ENCODE assay signal across 13 mouse cellular contexts in genomic region chr11:59364417-59364816, GRCm38 (mm10). TPM values are rescaled to one million over a fixed set of nuclear protein-coding genes. Genes with fewer than 3 reads are reported as not detected.
DNase-seq lines count a peak whose midpoint lies in the region; ATAC-seq lines count a peak whose summit lies in the region.
"Had no signal": no experiment of that assay in that cellular context is flagged by ENCODE, and none has a peak within 500 bp of the region (broad histone marks: within the 10 kb centered on the region; RNA-seq: fewer than 3 reads in every experiment).

No protein-coding gene starts in this region.

- DNase-seq in heart, postnatal 4 days = peak; percentile 46
- no peak for DNase-seq in heart, postnatal 14 days
- DNase-seq in midbrain, embryonic 10.5 days (ENCODE audit: low spot score) = no peak
- no peak for DNase-seq in midbrain, embryonic 11.5 days (ENCODE audit: low spot score, missing footprints)
- DNase-seq in lung, postnatal 14 days = peak; percentile 34
- no peak for DNase-seq in cerebellum, adult 11 months
- no peak for DNase-seq in midbrain, embryonic 14.5 days
- DNase-seq: adrenal gland, adult 2 months; layer of hippocampus, adult 9-11 months had no signal

- WGBS in midbrain, embryonic 10.5 days = 77% methylated on average over 3 of the region's 3 CpGs
- 60% methylated on average over 3 of the region's 3 CpGs for WGBS in midbrain, embryonic 11.5 days
- 30% methylated on average over 3 of the region's 3 CpGs for WGBS in intestine, embryonic 15.5 days
- WGBS in midbrain, embryonic 14.5 days = 70% methylated on average over 3 of the region's 3 CpGs

- no peaks in the 10 kb centered on the region for H3K36me3 ChIP-seq in midbrain, embryonic 10.5 days
- no peaks in the 10 kb centered on the region for H3K36me3 ChIP-seq in midbrain, embryonic 11.5 days (ENCODE audit: control insufficient read depth, insufficient read depth, low read length)
- H3K36me3 ChIP-seq in intestine, embryonic 15.5 days = no peaks in the 10 kb centered on the region
- H3K36me3 ChIP-seq in midbrain, embryonic 14.5 days (ENCODE audit: control insufficient read depth, insufficient read depth, low read length) = no peaks in the 10 kb centered on the region
- H3K36me3 ChIP-seq: G1E had no signal

- no peaks in the 10 kb centered on the region for H3K9me3 ChIP-seq in midbrain, embryonic 10.5 days (replicated peaks)
- no peaks in the 10 kb centered on the region for H3K9me3 ChIP-seq in midbrain, embryonic 11.5 days (ENCODE audit: control insufficient read depth, low read length)
- H3K9me3 ChIP-seq in intestine, embryonic 15.5 days = no peaks in the 10 kb centered on the region
- no peaks in the 10 kb centered on the region for H3K9me3 ChIP-seq in midbrain, embryonic 14.5 days (ENCODE audit: control insufficient read depth, low read length)
- H3K9me3 ChIP-seq: G1E had no signal

- intact Hi-C loops in heart, postnatal 14 days (cut with DNase I) = no loop called here

- peak overlapping the region; percentile 55 for H3K27ac ChIP-seq in midbrain, embryonic 10.5 days (replicated peaks)
- no peak overlapping the region for H3K27ac ChIP-seq in midbrain, embryonic 11.5 days (ENCODE audit: low read depth, low read length)
- H3K27ac ChIP-seq in intestine, embryonic 15.5 days = peak overlapping the region; percentile 74
- no peak overlapping the region for H3K27ac ChIP-seq in midbrain, embryonic 14.5 days (replicated peaks; ENCODE audit: low read depth, low read length)
- H3K27ac ChIP-seq: liver, embryonic 14.5 days had no signal

- no peak overlapping the region for H3K9ac ChIP-seq in midbrain, embryonic 11.5 days (ENCODE audit: low read length)
- no peak overlapping the region for H3K9ac ChIP-seq in intestine, embryonic 15.5 days
- no peak overlapping the region for H3K9ac ChIP-seq in midbrain, embryonic 14.5 days (replicated peaks; ENCODE audit: low read length)
- H3K9ac ChIP-seq: liver, embryonic 14.5 days had no signal

- H3K4me3 ChIP-seq in midbrain, embryonic 10.5 days = no peak overlapping the region
- no peak overlapping the region for H3K4me3 ChIP-seq in midbrain, embryonic 11.5 days (ENCODE audit: low read depth, low read length)
- H3K4me3 ChIP-seq in intestine, embryonic 15.5 days (replicated peaks) = no peak overlapping the region
- no peak overlapping the region for H3K4me3 ChIP-seq in midbrain, embryonic 14.5 days (replicated peaks; ENCODE audit: low read depth, low read length)

- no peak for ATAC-seq in midbrain, embryonic 11.5 days (ENCODE audit: low FRiP score)
- ATAC-seq in intestine, embryonic 15.5 days = peak; percentile 74
- no peak for ATAC-seq in midbrain, embryonic 14.5 days (ENCODE audit: low FRiP score, low TSS enrichment)

- H3K27me3 ChIP-seq in midbrain, embryonic 10.5 days (ENCODE audit: low read depth, poor library complexity, severe bottlenecking) = no peaks in the 10 kb centered on the region
- H3K27me3 ChIP-seq in midbrain, embryonic 11.5 days (ENCODE audit: control insufficient read depth, insufficient read depth, low read length) = no peaks in the 10 kb centered on the region
- no peaks in the 10 kb centered on the region for H3K27me3 ChIP-seq in intestine, embryonic 15.5 days (replicated peaks)
- no peaks in the 10 kb centered on the region for H3K27me3 ChIP-seq in midbrain, embryonic 14.5 days (ENCODE audit: control insufficient read depth, insufficient read depth, low read length)

- H3K4me1 ChIP-seq in midbrain, embryonic 10.5 days = peaks cover 7% of the 10 kb centered on the region; the same call in 1 of the 2 replicates
- no peaks in the 10 kb centered on the region for H3K4me1 ChIP-seq in midbrain, embryonic 11.5 days (ENCODE audit: control insufficient read depth, insufficient read depth, low read length)
- peaks cover 10% of the 10 kb centered on the region for H3K4me1 ChIP-seq in intestine, embryonic 15.5 days (replicated peaks)
- H3K4me1 ChIP-seq in midbrain, embryonic 14.5 days (ENCODE audit: control insufficient read depth, insufficient read depth, low read length) = no peaks in the 10 kb centered on the region

- no peak overlapping the region for H3K4me2 ChIP-seq in midbrain, embryonic 11.5 days
- no peak overlapping the region for H3K4me2 ChIP-seq in intestine, embryonic 15.5 days (replicated peaks)
- no peak overlapping the region for H3K4me2 ChIP-seq in midbrain, embryonic 14.5 days (ENCODE audit: low read length)

RNA-seq across cellular contexts. Expression of gene Prss38, which starts 11.0 kb away (rescaled TPM):
- total RNA-seq in heart, postnatal 4 days (2021) = not detected
- not detected for total RNA-seq in heart, postnatal 14 days (2021)
- not detected in 2 replicates for polyA plus RNA-seq in midbrain, embryonic 10.5 days (2016; fragmentation: Nextera tagmentation; extraction: Ambion mirVana)
- polyA plus RNA-seq in midbrain, embryonic 11.5 days (2014; fragmentation: Nextera tagmentation; extraction: Ambion mirVana) = not detected in 2 replicates
- polyA plus RNA-seq in intestine, embryonic 15.5 days (2015; fragmentation: Nextera tagmentation; extraction: Ambion mirVana) = not detected in 2 replicates
- 0.17 TPM in 1 of 2 replicates, not detected in the other for polyA plus RNA-seq in midbrain, embryonic 14.5 days (2014; fragmentation: Nextera tagmentation; extraction: Ambion mirVana)
- total RNA-seq: adrenal gland, adult 2 months; gastrocnemius, postnatal 4 days had no signal
- polyA plus RNA-seq: adrenal gland, adult 2 months; G1E; liver, embryonic 14.5 days had no signal

RNA-seq across cellular contexts. Expression of gene Wnt9a, which starts 57.7 kb away (rescaled TPM):
- 1 to 10 TPM; 5.6 to 5.7 TPM for total RNA-seq in heart, postnatal 4 days (2021)
- 1 to 10 TPM; 4.9 to 5.6 TPM for total RNA-seq in heart, postnatal 14 days (2021)
- polyA plus RNA-seq in midbrain, embryonic 10.5 days (2016; fragmentation: Nextera tagmentation; extraction: Ambion mirVana) = 7.8 and 9.7 TPM in 2 replicates
- 4.0 and 4.8 TPM in 2 replicates for polyA plus RNA-seq in midbrain, embryonic 11.5 days (2014; fragmentation: Nextera tagmentation; extraction: Ambion mirVana)
- 3.4 and 4.2 TPM in 2 replicates for polyA plus RNA-seq in intestine, embryonic 15.5 days (2015; fragmentation: Nextera tagmentation; extraction: Ambion mirVana)
- polyA plus RNA-seq in midbrain, embryonic 14.5 days (2014; fragmentation: Nextera tagmentation; extraction: Ambion mirVana) = 1.6 and 1.7 TPM in 2 replicates
- polyA plus RNA-seq: G1E had no signal

Comparison
In these comparisons a context has a peak if more than half of its experiments do, and no peak if none do; other contexts are left out.
1. DNase-seq: peak in heart, postnatal 4 days (single experiment) and lung, postnatal 14 days (single experiment); none in heart, postnatal 14 days (0 of 2), midbrain, embryonic 10.5 days (single experiment), midbrain, embryonic 11.5 days (single experiment), cerebellum, adult 11 months (single experiment) and midbrain, embryonic 14.5 days (single experiment).
2. H3K27ac ChIP-seq: peak in midbrain, embryonic 10.5 days (single experiment) and intestine, embryonic 15.5 days (single experiment); none in midbrain, embryonic 11.5 days (single experiment) and midbrain, embryonic 14.5 days (single experiment).